Mouse (Mus musculus): ENCODE data around the gene Actr2. TPM values are rescaled to one million over a fixed set of nuclear protein-coding genes. Genes with fewer than 3 reads are reported as not detected.

Gene Actr2
- total and polyA plus RNA-seq, 2 experiments from 2014 or later: 70.4 to 193 TPM

DNA sequence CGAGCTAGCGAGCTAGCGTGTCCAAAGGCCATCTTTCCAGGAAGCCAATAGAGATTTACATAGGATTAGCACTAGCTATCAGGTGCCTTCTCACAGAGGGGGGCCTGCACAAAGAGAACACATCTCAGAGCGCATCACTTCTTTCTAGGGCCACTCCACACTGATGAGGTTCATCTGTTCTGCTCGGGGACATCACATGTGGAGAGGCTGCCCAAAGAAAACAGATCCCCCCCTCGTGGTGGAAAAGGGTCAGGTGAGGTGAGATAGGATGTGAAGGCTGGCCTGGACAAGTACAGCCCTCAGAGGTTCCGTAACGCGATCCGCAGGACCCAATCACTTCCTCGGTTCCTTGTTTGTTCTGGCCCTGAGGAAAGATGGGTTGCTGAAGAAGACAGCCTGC, 86.8 kb downstream of the Actr2 start:
- Histone ChIP-seq H3K4me3 (ENCODE audit: low read depth, low read length) (no peak overlapping the region), H3K27me3 (ENCODE audit: insufficient read depth, low read length) (no peaks in the 10 kb centered on the region), H3K27ac (ENCODE audit: low read depth, low read length) (no peak overlapping the region), H3K4me1 (ENCODE audit: insufficient read depth, low read length) (no peaks in the 10 kb centered on the region), H3K4me2 (ENCODE audit: low read depth, low read length, poor library complexity, severe bottlenecking) (no peak overlapping the region), H3K9ac (replicated peaks; ENCODE audit: low read length, poor library complexity, severe bottlenecking) (no peak overlapping the region), H3K36me3 (ENCODE audit: insufficient read depth, low read length) (peaks cover 18% of the 10 kb centered on the region), H3K9me3 (ENCODE audit: low read length) (peaks cover 8% of the 10 kb centered on the region)
- WGBS: 59% methylated on average over 11 of the region's 11 CpGs
- no peak for TF ChIP-seq CTCF (IDR thresholded peaks at IDR 0.05)
- ATAC-seq (ENCODE audit: low FRiP score) (no peak), DNase-seq (ENCODE audit: low spot score) (no peak)

DNA sequence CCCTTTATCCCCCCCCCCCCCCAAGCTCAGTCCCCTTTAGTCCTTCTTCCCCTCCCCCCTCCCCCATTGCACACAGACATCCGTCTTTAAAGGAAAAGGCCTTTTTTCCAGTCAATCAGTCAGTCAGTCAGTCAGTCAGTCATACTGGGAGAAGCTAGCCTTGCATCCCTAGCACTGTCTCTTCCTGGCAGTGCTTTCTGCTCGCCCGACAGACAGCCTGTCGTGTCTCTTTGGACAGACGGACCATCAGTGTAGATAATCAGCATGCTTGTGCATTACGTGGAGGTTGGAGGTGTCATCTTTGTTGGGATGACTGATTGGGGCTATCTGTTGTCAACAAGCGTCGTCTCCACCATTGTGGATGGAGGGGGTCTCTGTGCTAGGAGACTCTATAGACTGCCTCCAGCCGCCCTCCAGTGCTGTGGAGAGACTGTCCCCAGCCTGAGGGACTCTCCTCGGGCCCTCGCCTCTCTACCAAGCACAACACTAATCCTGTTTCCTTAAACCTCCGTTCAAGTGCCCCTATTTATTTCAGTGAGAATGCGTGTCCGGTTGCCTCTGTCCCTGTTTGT, 89.7 kb downstream of the Actr2 start:
- H3K4me2 ChIP-seq (ENCODE audit: low read depth, low read length, poor library complexity, severe bottlenecking): no peak overlapping the region
- H3K36me3 ChIP-seq (ENCODE audit: insufficient read depth, low read length): peaks cover 47% of the 10 kb centered on the region
- WGBS: 76% methylated on average over 14 of the region's 14 CpGs
- no peak for DNase-seq (ENCODE audit: low spot score)
- H3K9me3 ChIP-seq (ENCODE audit: low read length): peaks cover 24% of the 10 kb centered on the region
- no peak for ATAC-seq (ENCODE audit: low FRiP score)
- H3K27me3 ChIP-seq (ENCODE audit: insufficient read depth, low read length): no peaks in the 10 kb centered on the region
- TF ChIP-seq CTCF (IDR thresholded peaks at IDR 0.05): no peak
- no peak overlapping the region for H3K27ac ChIP-seq (ENCODE audit: low read depth, low read length)
- H3K4me3 ChIP-seq (ENCODE audit: low read depth, low read length): no peak overlapping the region
- H3K9ac ChIP-seq (replicated peaks; ENCODE audit: low read length, poor library complexity, severe bottlenecking): no peak overlapping the region
- no peaks in the 10 kb centered on the region for H3K4me1 ChIP-seq (ENCODE audit: insufficient read depth, low read length)

GRCm38 (mm10) chr11:20022462-20022861, 90.3 kb downstream of the Actr2 start:
- 84% methylated on average over 2 of the region's 2 CpGs for WGBS
- H3K36me3 ChIP-seq (ENCODE audit: insufficient read depth, low read length): peaks cover 48% of the 10 kb centered on the region
- H3K27me3 ChIP-seq (ENCODE audit: insufficient read depth, low read length): no peaks in the 10 kb centered on the region
- peaks cover 24% of the 10 kb centered on the region for H3K9me3 ChIP-seq (ENCODE audit: low read length)
- H3K27ac ChIP-seq (ENCODE audit: low read depth, low read length): no peak overlapping the region
- no peak overlapping the region for H3K4me3 ChIP-seq (ENCODE audit: low read depth, low read length)
- ATAC-seq (ENCODE audit: low FRiP score) (no peak), DNase-seq (ENCODE audit: low spot score) (no peak)
- no peak overlapping the region for H3K4me2 ChIP-seq (ENCODE audit: low read depth, low read length, poor library complexity, severe bottlenecking)
- no peaks in the 10 kb centered on the region for H3K4me1 ChIP-seq (ENCODE audit: insufficient read depth, low read length)
- no peak for TF ChIP-seq CTCF (IDR thresholded peaks at IDR 0.05)
- H3K9ac ChIP-seq (replicated peaks; ENCODE audit: low read length, poor library complexity, severe bottlenecking): no peak overlapping the region

DNA sequence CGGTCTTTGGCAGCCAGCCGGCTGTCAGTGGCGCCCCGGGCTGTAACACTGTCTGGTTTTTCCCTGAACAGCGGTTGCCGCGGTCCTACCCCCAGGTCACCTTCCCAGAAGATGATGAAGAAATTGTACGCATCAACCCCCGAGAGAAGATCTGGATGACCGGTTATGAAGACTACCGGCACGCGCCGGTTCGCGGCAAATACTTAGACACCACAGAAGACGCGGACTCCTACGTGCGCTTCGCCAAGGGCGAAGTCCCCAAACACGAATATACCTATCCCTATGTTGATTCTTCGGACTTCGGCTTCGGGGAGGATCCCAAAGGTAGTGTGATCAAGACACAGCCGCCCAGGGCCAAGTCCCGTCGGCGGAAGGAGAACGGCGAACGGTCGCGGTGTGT, 92.0 kb downstream of the Actr2 start:
- H3K27me3 ChIP-seq (ENCODE audit: insufficient read depth, low read length): no peaks in the 10 kb centered on the region
- no peak for TF ChIP-seq CTCF (IDR thresholded peaks at IDR 0.05)
- peaks cover 40% of the 10 kb centered on the region for H3K36me3 ChIP-seq (ENCODE audit: insufficient read depth, low read length)
- no peaks in the 10 kb centered on the region for H3K4me1 ChIP-seq (ENCODE audit: insufficient read depth, low read length)
- no peak for ATAC-seq (ENCODE audit: low FRiP score)
- peaks cover 24% of the 10 kb centered on the region for H3K9me3 ChIP-seq (ENCODE audit: low read length)
- H3K27ac ChIP-seq (ENCODE audit: low read depth, low read length): no peak overlapping the region
- H3K4me2 ChIP-seq (ENCODE audit: low read depth, low read length, poor library complexity, severe bottlenecking): no peak overlapping the region
- WGBS: 99% methylated on average over 35 of the region's 35 CpGs
- no peak overlapping the region for H3K9ac ChIP-seq (replicated peaks; ENCODE audit: low read length, poor library complexity, severe bottlenecking)
- no peak overlapping the region for H3K4me3 ChIP-seq (ENCODE audit: low read depth, low read length)
- no peak for DNase-seq (ENCODE audit: low spot score)

DNA sequence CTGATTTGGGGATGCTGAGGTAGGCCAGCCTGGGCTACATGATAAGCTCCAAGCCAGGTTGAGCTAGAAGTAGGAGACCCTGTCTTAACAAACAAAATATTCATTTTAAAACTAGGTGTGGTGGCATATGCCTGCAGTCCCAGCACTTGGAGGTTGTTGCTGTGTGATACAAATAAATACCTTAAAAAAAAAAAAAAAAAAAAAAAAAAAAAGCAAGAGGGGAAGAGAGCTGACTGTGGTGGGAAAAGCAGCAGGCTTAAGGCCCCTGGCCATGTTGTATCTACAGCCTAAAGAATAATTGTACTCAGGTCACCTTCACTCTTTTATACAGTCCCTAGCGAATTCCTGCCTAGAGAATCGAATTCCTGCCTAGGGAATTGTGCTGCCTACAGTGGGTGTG, 93.8 kb downstream of the Actr2 start:
- no peak overlapping the region for H3K9ac ChIP-seq (replicated peaks; ENCODE audit: low read length, poor library complexity, severe bottlenecking)
- no peak overlapping the region for H3K4me3 ChIP-seq (ENCODE audit: low read depth, low read length)
- no peak overlapping the region for H3K4me2 ChIP-seq (ENCODE audit: low read depth, low read length, poor library complexity, severe bottlenecking)
- DNase-seq (ENCODE audit: low spot score) (no peak), ATAC-seq (ENCODE audit: low FRiP score) (no peak)
- WGBS: 96% methylated on average over 2 of the region's 2 CpGs
- H3K4me1 ChIP-seq (ENCODE audit: insufficient read depth, low read length): no peaks in the 10 kb centered on the region
- no peaks in the 10 kb centered on the region for H3K27me3 ChIP-seq (ENCODE audit: insufficient read depth, low read length)
- no peak overlapping the region for H3K27ac ChIP-seq (ENCODE audit: low read depth, low read length)
- TF ChIP-seq CTCF (IDR thresholded peaks at IDR 0.05): no peak
- peaks cover 38% of the 10 kb centered on the region for H3K36me3 ChIP-seq (ENCODE audit: insufficient read depth, low read length)
- peaks cover 24% of the 10 kb centered on the region for H3K9me3 ChIP-seq (ENCODE audit: low read length)

DNA sequence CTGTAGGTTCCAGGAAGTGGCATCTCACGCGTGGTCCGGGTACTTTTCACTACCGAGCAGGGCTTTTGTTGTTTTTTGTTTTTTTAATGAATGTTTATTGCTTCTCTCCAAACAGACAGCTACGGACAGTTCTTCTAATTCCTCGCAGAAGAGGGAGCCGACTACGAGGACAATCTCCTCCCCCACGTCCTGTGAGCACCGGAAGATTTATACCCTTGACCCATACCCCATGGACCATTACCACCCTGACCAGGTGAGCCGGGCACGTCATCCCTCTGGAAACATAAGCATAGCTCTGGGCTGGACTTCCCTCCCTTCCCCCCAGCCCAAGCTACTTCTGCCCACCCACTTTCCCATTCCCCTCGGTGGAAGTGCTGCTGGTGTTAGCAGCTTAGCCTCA, 94.8 kb downstream of the Actr2 start:
- H3K36me3 ChIP-seq (ENCODE audit: insufficient read depth, low read length): peaks cover 38% of the 10 kb centered on the region
- H3K9ac ChIP-seq (replicated peaks; ENCODE audit: low read length, poor library complexity, severe bottlenecking): no peak overlapping the region

More for the DNA sequence above, 94.8 kb downstream of the Actr2 start:
- Histone ChIP-seq H3K27me3 (ENCODE audit: insufficient read depth, low read length) (no peaks in the 10 kb centered on the region), H3K9me3 (ENCODE audit: low read length) (peaks cover 24% of the 10 kb centered on the region), H3K4me2 (ENCODE audit: low read depth, low read length, poor library complexity, severe bottlenecking) (no peak overlapping the region), H3K27ac (ENCODE audit: low read depth, low read length) (no peak overlapping the region), H3K4me1 (ENCODE audit: insufficient read depth, low read length) (no peaks in the 10 kb centered on the region), H3K4me3 (ENCODE audit: low read depth, low read length) (no peak overlapping the region)
- 96% methylated on average over 13 of the region's 13 CpGs for WGBS
- no peak for DNase-seq (ENCODE audit: low spot score)
- TF ChIP-seq CTCF (IDR thresholded peaks at IDR 0.05): no peak
- no peak for ATAC-seq (ENCODE audit: low FRiP score)

Data from midbrain, postnatal 0 days (tissue).